Mouse (Mus musculus) liver, embryonic 16.5 days (tissue): ENCODE measurements around the gene Trp53inp2. TPM values are rescaled to one million over a fixed set of nuclear protein-coding genes. Genes with fewer than 3 reads are reported as not detected.

Experiments used
- ATAC-seq: fragments of 200-750 bp; cut with Nextera tagmentation; 2 replicates; pipeline ENCODE4 v1.8.0; 2017; ENCODE audit warnings: low read depth, mild to moderate bottlenecking, moderate number of reproducible peaks, moderate library complexity
- H3K27ac ChIP-seq: fragments of 300-500 bp; sonication (generic); 2 replicates; pipeline ENCODE4 v1.5.1; 2014; ENCODE audit warnings: mild to moderate bottlenecking, low read length
- H3K27me3 ChIP-seq: fragments of 300-500 bp; sonication (generic); 2 replicates; pipeline ENCODE4 v1.6.1; 2014; ENCODE audit warnings: low read depth, low read length, mixed read lengths; ENCODE audit not compliant: control insufficient read depth, insufficient read depth
- H3K36me3 ChIP-seq: fragments of 300-500 bp; sonication (generic); 2 replicates; pipeline ENCODE4 v1.6.1; 2014; ENCODE audit warnings: mild to moderate bottlenecking; ENCODE audit not compliant: control insufficient read depth, insufficient read depth
- H3K4me1 ChIP-seq: fragments of 300-500 bp; sonication (generic); 2 replicates; pipeline ENCODE4 v1.6.1; 2014; ENCODE audit warnings: low read depth, low read length, mixed read lengths; ENCODE audit not compliant: control insufficient read depth
- H3K4me2 ChIP-seq: fragments of 300-500 bp; sonication (generic); 2 replicates; pipeline ENCODE4 v1.6.1; 2014; ENCODE audit warnings: low read depth, low read length, mixed read lengths
- H3K4me3 ChIP-seq: fragments of 300-500 bp; sonication (generic); 2 replicates; pipeline ENCODE4 v1.5.1; 2014; ENCODE audit warnings: low read depth, mild to moderate bottlenecking, low read length
- H3K9ac ChIP-seq: fragments of 300-500 bp; sonication (generic); 2 replicates; pipeline ENCODE4 v1.6.1; 2014; ENCODE audit warnings: low read depth, low read length
- H3K9me3 ChIP-seq: fragments of 300-500 bp; sonication (generic); replicated peaks from 2 replicates; pipeline ENCODE4 v1.6.1; 2016; ENCODE audit warnings: low read length; ENCODE audit not compliant: control insufficient read depth
- WGBS: fragments of 180-500 bp; shearing (Covaris S2); extraction: QIAGEN DNeasy Blood & Tissue Kit; methylation state at CpG from one replicate; pipeline ENCODE4 v1.1.7; 2014; ENCODE audit not compliant: insufficient replicate concordance; 5-methylcytosine and 5-hydroxymethylcytosine counted together
- polyA plus RNA-seq: library from polyadenylated mRNA; unstranded; fragments of >200 nt; fragmentation: Nextera tagmentation; extraction: Ambion mirVana; gene quantifications from 2 replicates; pipeline ENCODE4 v1.2.1, GENCODE M21; 2015

Trp53inp2 gene
- polyA plus RNA-seq, 1 experiment from 2014 or later: 5.7 TPM

GRCm38 (mm10) chr2:155357686-155358399 is 23.0 kb upstream of the Trp53inp2 start:
- peak; percentile 49 for ATAC-seq
- Histone ChIP-seq H3K27ac (peak overlapping the region; percentile 84), H3K36me3 (no peaks in the 10 kb centered on the region), H3K9me3 (no peaks in the 10 kb centered on the region), H3K4me3 (peak overlapping the region; percentile 68), H3K27me3 (no peaks in the 10 kb centered on the region), H3K4me1 (peaks cover 15% of the 10 kb centered on the region), H3K4me2 (peak overlapping the region; percentile 88), H3K9ac (peak overlapping the region; percentile 61)
- 8% methylated on average over 14 of the region's 14 CpGs for WGBS

GRCm38 (mm10) chr2:155367635-155368284 is 13.1 kb upstream of the Trp53inp2 start:
- ATAC-seq: no peak
- H3K36me3 ChIP-seq: no peaks in the 10 kb centered on the region
- peaks cover under 1% of the 10 kb centered on the region for H3K4me1 ChIP-seq
- H3K4me3 ChIP-seq: no peak overlapping the region
- H3K27me3 ChIP-seq: no peaks in the 10 kb centered on the region
- H3K9me3 ChIP-seq: no peaks in the 10 kb centered on the region
- 46% methylated on average over 7 of the region's 7 CpGs for WGBS
- no peak overlapping the region for H3K9ac ChIP-seq
- H3K4me2 ChIP-seq: no peak overlapping the region
- H3K27ac ChIP-seq: no peak overlapping the region

GRCm38 (mm10) chr2:155369333-155369883 is 11.5 kb upstream of the Trp53inp2 start:
- Histone ChIP-seq H3K4me2 (no peak overlapping the region), H3K27me3 (no peaks in the 10 kb centered on the region), H3K27ac (peak overlapping the region; percentile 43), H3K9me3 (no peaks in the 10 kb centered on the region), H3K9ac (no peak overlapping the region), H3K4me1 (peaks cover 3% of the 10 kb centered on the region), H3K4me3 (no peak overlapping the region), H3K36me3 (no peaks in the 10 kb centered on the region)
- WGBS: 30% methylated on average over 7 of the region's 7 CpGs
- ATAC-seq: peak; percentile 85

- 49% methylated on average over 4 of the region's 4 CpGs for WGBS
- H3K36me3 ChIP-seq: no peaks in the 10 kb centered on the region
- H3K27ac ChIP-seq: no peak overlapping the region
- H3K9ac ChIP-seq: no peak overlapping the region
- peaks cover 3% of the 10 kb centered on the region for H3K4me1 ChIP-seq
- no peak overlapping the region for H3K4me3 ChIP-seq
- H3K4me2 ChIP-seq: no peak overlapping the region
- H3K27me3 ChIP-seq: no peaks in the 10 kb centered on the region
- ATAC-seq: no peak
- H3K9me3 ChIP-seq: no peaks in the 10 kb centered on the region
Observed at GRCm38 (mm10) chr2:155372451-155372850, 8.4 kb upstream of the Trp53inp2 start.

GRCm38 (mm10) chr2:155373302-155373701 is 7.6 kb upstream of the Trp53inp2 start:
- H3K27ac ChIP-seq: peak overlapping the region; percentile 56
- H3K9me3 ChIP-seq: no peaks in the 10 kb centered on the region
- H3K36me3 ChIP-seq: no peaks in the 10 kb centered on the region
- no peak overlapping the region for H3K4me2 ChIP-seq
- no peaks in the 10 kb centered on the region for H3K27me3 ChIP-seq
- ATAC-seq: no peak
- H3K4me3 ChIP-seq: no peak overlapping the region
- 41% methylated on average over 1 of the region's 1 CpGs for WGBS
- peaks cover 3% of the 10 kb centered on the region for H3K4me1 ChIP-seq
- H3K9ac ChIP-seq: no peak overlapping the region

GRCm38 (mm10) chr2:155373886-155374285 is 7.0 kb upstream of the Trp53inp2 start:
- H3K4me3 ChIP-seq: no peak overlapping the region
- no peak overlapping the region for H3K4me2 ChIP-seq
- H3K27me3 ChIP-seq: no peaks in the 10 kb centered on the region
- ATAC-seq: peak; percentile 47
- no peak overlapping the region for H3K9ac ChIP-seq
- no peaks in the 10 kb centered on the region for H3K36me3 ChIP-seq
- 24% methylated on average over 1 of the region's 1 CpGs for WGBS
- peak overlapping the region; percentile 56 for H3K27ac ChIP-seq
- H3K9me3 ChIP-seq: no peaks in the 10 kb centered on the region
- H3K4me1 ChIP-seq: peaks cover 3% of the 10 kb centered on the region

GRCm38 (mm10) chr2:155374521-155374920 is 6.3 kb upstream of the Trp53inp2 start:
- ATAC-seq: no peak
- H3K4me2 ChIP-seq: no peak overlapping the region
- H3K9ac ChIP-seq: no peak overlapping the region
- no peaks in the 10 kb centered on the region for H3K9me3 ChIP-seq
- no peak overlapping the region for H3K4me3 ChIP-seq
- H3K4me1 ChIP-seq: peaks cover 3% of the 10 kb centered on the region
- H3K27ac ChIP-seq: no peak overlapping the region; the same call in 1 of the 2 replicates
- no peaks in the 10 kb centered on the region; the same call in 1 of the 2 replicates for H3K27me3 ChIP-seq
- H3K36me3 ChIP-seq: no peaks in the 10 kb centered on the region

GRCm38 (mm10) chr2:155376191-155376590 is 4.7 kb upstream of the Trp53inp2 start:
- Histone ChIP-seq H3K9me3 (no peaks in the 10 kb centered on the region), H3K36me3 (no peaks in the 10 kb centered on the region), H3K27me3 (peaks cover 11% of the 10 kb centered on the region), H3K4me1 (peaks cover 8% of the 10 kb centered on the region), H3K9ac (no peak overlapping the region), H3K27ac (no peak overlapping the region), H3K4me3 (no peak overlapping the region), H3K4me2 (no peak overlapping the region)
- WGBS: 64% methylated on average over 10 of the region's 10 CpGs
- ATAC-seq: no peak

- Histone ChIP-seq H3K4me3 (peak overlapping the region; percentile 87), H3K27ac (peak overlapping the region; percentile 96; the same call in 1 of the 2 replicates)
Observed at GRCm38 (mm10) chr2:155381060-155381437, 190 bp downstream of the Trp53inp2 start.

More at GRCm38 (mm10) chr2:155381060-155381437, 190 bp downstream of the Trp53inp2 start:
- no peak for ATAC-seq
- H3K27me3 ChIP-seq: peaks cover 11% of the 10 kb centered on the region
- H3K4me1 ChIP-seq: peaks cover 17% of the 10 kb centered on the region
- H3K9me3 ChIP-seq: no peaks in the 10 kb centered on the region
- H3K4me2 ChIP-seq: peak overlapping the region; percentile 94
- WGBS: 4% methylated on average over 11 of the region's 11 CpGs
- H3K9ac ChIP-seq: peak overlapping the region; percentile 88
- no peaks in the 10 kb centered on the region for H3K36me3 ChIP-seq
